In genomic region chr16:32878972-32879926, GRCm38 (mm10) we compare ENCODE assay signal across 8 mouse cellular contexts. TPM values are rescaled to one million over a fixed set of nuclear protein-coding genes. Genes with fewer than 3 reads are reported as not detected.
DNase-seq lines count a peak whose midpoint lies in the region; ATAC-seq and TF ChIP-seq lines count a peak whose summit lies in the region.

No protein-coding gene starts in this region.

- peak overlapping the region; percentile 78 for H3K4me2 ChIP-seq in kidney, embryonic 16.5 days (replicated peaks; ENCODE audit: low read depth, low read length)
- peak overlapping the region; percentile 68 for H3K4me2 ChIP-seq in intestine, embryonic 15.5 days (replicated peaks)
- peak overlapping the region; percentile 81 for H3K4me2 ChIP-seq in neural tube, embryonic 14.5 days (ENCODE audit: low read depth, low read length)

- peaks cover 14% of the 10 kb centered on the region for H3K4me1 ChIP-seq in kidney, embryonic 16.5 days (ENCODE audit: insufficient read depth, low read length)
- H3K4me1 ChIP-seq in kidney, adult 2 months (ENCODE audit: control insufficient read depth, insufficient read depth, low read length), result peaks cover 2% of the 10 kb centered on the region; the same call in 1 of the 2 replicates
- peaks cover 5% of the 10 kb centered on the region; the same call in 1 of the 2 replicates for H3K4me1 ChIP-seq in brown adipose tissue, adult 24 weeks (ENCODE audit: control insufficient read depth, insufficient read depth, insufficient read length, low read length)
- H3K4me1 ChIP-seq in intestine, embryonic 15.5 days (replicated peaks), result peaks cover 9% of the 10 kb centered on the region
- H3K4me1 ChIP-seq in neural tube, embryonic 14.5 days (ENCODE audit: control insufficient read depth, insufficient read depth, low read length), result peaks cover 16% of the 10 kb centered on the region

- no peaks in the 10 kb centered on the region for H3K27me3 ChIP-seq in kidney, embryonic 16.5 days (ENCODE audit: insufficient read depth, low read length)
- no peaks in the 10 kb centered on the region for H3K27me3 ChIP-seq in kidney, adult 2 months (replicated peaks; ENCODE audit: control insufficient read depth, insufficient read depth, low read length)
- H3K27me3 ChIP-seq in intestine, embryonic 15.5 days (replicated peaks), result no peaks in the 10 kb centered on the region
- H3K27me3 ChIP-seq in neural tube, embryonic 14.5 days (ENCODE audit: control insufficient read depth, insufficient read depth, low read length), result peaks cover 2% of the 10 kb centered on the region; the same call in 1 of the 2 replicates

- TF ChIP-seq CTCF in kidney, adult 2 months (conservative IDR thresholded peaks at IDR 0.05; ENCODE audit: insufficient read depth, insufficient read length, low read depth, low read length), result no peak

- 79% methylated on average over 14 of the region's 14 CpGs for WGBS in kidney, embryonic 16.5 days
- WGBS in kidney, adult 2 months, result 77% methylated on average over 14 of the region's 14 CpGs
- WGBS in intestine, embryonic 15.5 days, result 80% methylated on average over 14 of the region's 14 CpGs
- WGBS in neural tube, embryonic 14.5 days, result 80% methylated on average over 14 of the region's 14 CpGs

- DNase-seq in kidney, adult 2 months, result no peak
- DNase-seq in ovary, postnatal 36 days (ENCODE audit: low spot score), result no peak
- DNase-seq in T-cell, adult 2 months (ENCODE audit: low spot score), result no peak

- TF ChIP-seq POLR2A in kidney, adult 2 months (IDR thresholded peaks at IDR 0.05; ENCODE audit: low read depth, low read length), result no peak

- peak overlapping the region; percentile 30; the same call in 1 of the 2 replicates for H3K9ac ChIP-seq in kidney, embryonic 16.5 days (replicated peaks; ENCODE audit: low read length)
- peak overlapping the region; percentile 29; the same call in 1 of the 2 replicates for H3K9ac ChIP-seq in intestine, embryonic 15.5 days
- no peak overlapping the region for H3K9ac ChIP-seq in neural tube, embryonic 14.5 days (replicated peaks; ENCODE audit: low read depth, low read length)

- peak overlapping the region; percentile 14; the same call in 1 of the 2 replicates for H3K27ac ChIP-seq in kidney, embryonic 16.5 days (ENCODE audit: low read length)
- H3K27ac ChIP-seq in kidney, adult 2 months (ENCODE audit: insufficient read depth, low read depth, low read length), result no peak overlapping the region
- no peak overlapping the region for H3K27ac ChIP-seq in brown adipose tissue, adult 24 weeks (replicated peaks; ENCODE audit: low read depth, low read length)
- H3K27ac ChIP-seq in intestine, embryonic 15.5 days, result no peak overlapping the region
- H3K27ac ChIP-seq in neural tube, embryonic 14.5 days (ENCODE audit: low read depth, low read length), result no peak overlapping the region

- ATAC-seq in kidney, embryonic 16.5 days (ENCODE audit: low FRiP score, low TSS enrichment), result no peak
- ATAC-seq in intestine, embryonic 15.5 days, result no peak
- no peak for ATAC-seq in neural tube, embryonic 14.5 days (ENCODE audit: low read depth)
- ATAC-seq in erythroblast, adult 5-6 weeks (replicated peaks; ENCODE audit: low FRiP score, poor library complexity, severe bottlenecking), result no peak

- no peaks in the 10 kb centered on the region for H3K9me3 ChIP-seq in kidney, embryonic 16.5 days (ENCODE audit: low read length)
- no peaks in the 10 kb centered on the region for H3K9me3 ChIP-seq in intestine, embryonic 15.5 days
- no peaks in the 10 kb centered on the region for H3K9me3 ChIP-seq in neural tube, embryonic 14.5 days (ENCODE audit: control insufficient read depth, low read length)

- no peaks in the 10 kb centered on the region for H3K36me3 ChIP-seq in kidney, embryonic 16.5 days (ENCODE audit: insufficient read depth, low read length)
- H3K36me3 ChIP-seq in kidney, adult 2 months (ENCODE audit: control insufficient read depth, insufficient read depth, low read length), result no peaks in the 10 kb centered on the region
- H3K36me3 ChIP-seq in intestine, embryonic 15.5 days, result no peaks in the 10 kb centered on the region
- H3K36me3 ChIP-seq in neural tube, embryonic 14.5 days (ENCODE audit: control insufficient read depth, insufficient read depth, low read length), result no peaks in the 10 kb centered on the region

- peak overlapping the region; percentile 98 for H3K4me3 ChIP-seq in kidney, embryonic 16.5 days (ENCODE audit: low read length)
- no peak overlapping the region for H3K4me3 ChIP-seq in kidney, adult 2 months (ENCODE audit: insufficient read depth, low read depth, low read length)
- 0 out of 2 replicates have a peak overlapping the region, but pooled peaks have one; percentile 13 for H3K4me3 ChIP-seq in brown adipose tissue, adult 24 weeks (ENCODE audit: insufficient read depth, low read depth, low read length)
- peak overlapping the region; percentile 84 for H3K4me3 ChIP-seq in intestine, embryonic 15.5 days (replicated peaks)
- peak overlapping the region; percentile 85; the same call in 1 of the 2 replicates for H3K4me3 ChIP-seq in neural tube, embryonic 14.5 days (ENCODE audit: low read depth, low read length)

RNA-seq across cellular contexts. Expression of gene Rubcn, which starts 1.7 kb away (rescaled TPM):
- 23.7 and 24.2 TPM in 2 replicates for polyA plus RNA-seq in kidney, embryonic 16.5 days (2015; fragmentation: Nextera tagmentation; extraction: Ambion mirVana)
- 36.9 and 38.9 TPM in 2 replicates for polyA plus RNA-seq in kidney, adult 2 months (2012; rRNA removed)
- 9.6 and 12.6 TPM in 2 replicates for polyA plus RNA-seq in brown adipose tissue, adult 24 weeks (2012; ENCODE audit: insufficient read depth, insufficient read length, missing spikeins)
- polyA plus RNA-seq in intestine, embryonic 15.5 days (2015; fragmentation: Nextera tagmentation; extraction: Ambion mirVana), result 14.1 and 14.3 TPM in 2 replicates
- 29.1 and 34.0 TPM in 2 replicates for polyA plus RNA-seq in neural tube, embryonic 14.5 days (2014; fragmentation: Nextera tagmentation; extraction: Ambion mirVana)
- total RNA-seq in erythroblast, adult 5-6 weeks (2015; ENCODE audit: low replicate concordance), result 2.9 and 7.7 TPM in 2 replicates
- total RNA-seq in erythroblast, adult 5-6 weeks (2017; ENCODE audit: low replicate concordance), result 2.5 and 5.3 TPM in 2 replicates

RNA-seq across cellular contexts. Expression of gene Fyttd1, which starts 1.9 kb away (rescaled TPM):
- polyA plus RNA-seq in kidney, embryonic 16.5 days (2015; fragmentation: Nextera tagmentation; extraction: Ambion mirVana), result 102 and 109 TPM in 2 replicates
- 6.2 and 9.0 TPM in 2 replicates for polyA plus RNA-seq in kidney, adult 2 months (2012; rRNA removed)
- polyA plus RNA-seq in brown adipose tissue, adult 24 weeks (2012; ENCODE audit: insufficient read depth, insufficient read length, missing spikeins), result 24.4 and 45.4 TPM in 2 replicates
- polyA plus RNA-seq in intestine, embryonic 15.5 days (2015; fragmentation: Nextera tagmentation; extraction: Ambion mirVana), result 72.6 and 97.7 TPM in 2 replicates
- polyA plus RNA-seq in neural tube, embryonic 14.5 days (2014; fragmentation: Nextera tagmentation; extraction: Ambion mirVana), result 136 and 147 TPM in 2 replicates
- 5.6 and 6.0 TPM in 2 replicates for total RNA-seq in erythroblast, adult 5-6 weeks (2015; ENCODE audit: low replicate concordance)
- total RNA-seq in erythroblast, adult 5-6 weeks (2017; ENCODE audit: low replicate concordance), result 9.5 and 11.8 TPM in 2 replicates

RNA-seq across cellular contexts. Expression of gene Lrch3, which starts 34.7 kb away (rescaled TPM):
- polyA plus RNA-seq in kidney, embryonic 16.5 days (2015; fragmentation: Nextera tagmentation; extraction: Ambion mirVana), result 22.7 and 23.7 TPM in 2 replicates
- 20.6 and 21.0 TPM in 2 replicates for polyA plus RNA-seq in kidney, adult 2 months (2012; rRNA removed)
- 10.2 and 13.6 TPM in 2 replicates for polyA plus RNA-seq in brown adipose tissue, adult 24 weeks (2012; ENCODE audit: insufficient read depth, insufficient read length, missing spikeins)
- polyA plus RNA-seq in intestine, embryonic 15.5 days (2015; fragmentation: Nextera tagmentation; extraction: Ambion mirVana), result 14.6 and 15.3 TPM in 2 replicates
- polyA plus RNA-seq in neural tube, embryonic 14.5 days (2014; fragmentation: Nextera tagmentation; extraction: Ambion mirVana), result 49.1 and 49.8 TPM in 2 replicates
- total RNA-seq in erythroblast, adult 5-6 weeks (2015; ENCODE audit: low replicate concordance), result 9.8 and 10.2 TPM in 2 replicates
- 7.4 and 18.0 TPM in 2 replicates for total RNA-seq in erythroblast, adult 5-6 weeks (2017; ENCODE audit: low replicate concordance)
